Mouse (Mus musculus) lung, postnatal 10 days (tissue): Measurements from ENCODE around the gene 1700010I14Rik.
A peak's percentile ranks its signal among the peaks of the same experiment; 100 is the strongest.

Experiments
- DNase-seq: peaks from one replicate; pipeline ENCODE4 v3.0.0; 2021

Gene 1700010I14Rik

GRCm38 (mm10) chr17:9030181-9030580 is 42.0 kb downstream of the 1700010I14Rik start:
- no peak for DNase-seq

GRCm38 (mm10) chr17:9031241-9032141 is 43.4 kb downstream of the 1700010I14Rik start:
- DNase-seq: peak; percentile 84

GRCm38 (mm10) chr17:9032362-9033044 is 44.4 kb downstream of the 1700010I14Rik start:
- DNase-seq: no peak

- no peak for DNase-seq
Observed at GRCm38 (mm10) chr17:9033511-9033910, 45.4 kb downstream of the 1700010I14Rik start.

GRCm38 (mm10) chr17:9035561-9036348 is 47.6 kb downstream of the 1700010I14Rik start:
- no peak for DNase-seq

GRCm38 (mm10) chr17:9042723-9043122 is 54.6 kb downstream of the 1700010I14Rik start:
- DNase-seq: peak; percentile 16

GRCm38 (mm10) chr17:9052441-9052980 is 64.4 kb downstream of the 1700010I14Rik start:
- no peak for DNase-seq

- peak; percentile 74 for DNase-seq
Observed at GRCm38 (mm10) chr17:9059360-9059932, 71.3 kb downstream of the 1700010I14Rik start.
